Mouse (Mus musculus) urinary bladder, postnatal 4 days (tissue): Measurements from ENCODE around the gene Frzb.
A peak's percentile ranks its signal among the peaks of the same experiment; 100 is the strongest.
"Not testable (repeated sequence)": the region's sequence is repeated elsewhere in the genome, so short reads cannot be mapped to it uniquely, and the experiment has no call there.

Experiments
- DNase-seq, 2 experiments: peaks; one replicate each; pipeline ENCODE4 v3.0.0; 2021 to 2022; ENCODE audit warnings: low spot score in 2 of 2

The Frzb gene

DNA sequence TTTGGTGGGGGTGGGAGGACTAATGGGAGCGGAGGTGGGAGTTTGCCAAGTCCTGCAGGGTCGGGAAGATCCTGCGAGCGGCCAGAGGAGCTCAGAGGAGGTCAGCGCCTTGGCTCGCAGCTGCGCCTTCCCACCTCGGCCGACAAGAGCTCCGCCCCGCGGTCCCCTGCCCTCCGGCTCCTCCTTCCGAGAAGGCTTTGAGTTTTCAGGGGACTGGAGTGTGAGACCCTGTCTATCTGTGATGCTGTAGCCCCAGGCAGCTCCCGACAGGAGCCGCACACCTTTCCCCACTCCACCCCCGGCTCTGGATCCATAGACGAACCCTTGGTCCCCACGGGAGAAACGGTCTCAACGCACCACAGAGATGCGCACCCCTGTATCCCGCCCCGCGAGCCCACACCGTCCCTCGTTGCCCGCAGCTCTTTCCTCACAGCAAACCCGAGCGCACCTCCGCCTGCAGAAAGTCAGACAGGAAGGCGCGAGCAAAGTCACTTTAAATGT, at the start of gene Frzb:
TSS of gene Frzb (minus strand) at position 335 of the 501 bp plus-strand sequence.
- DNase-seq = peak; percentile 53 to 70

GRCm38 (mm10) chr2:80495304-80495703, 47.9 kb upstream of the Frzb start:
- DNase-seq = not testable (repeated sequence)

DNA sequence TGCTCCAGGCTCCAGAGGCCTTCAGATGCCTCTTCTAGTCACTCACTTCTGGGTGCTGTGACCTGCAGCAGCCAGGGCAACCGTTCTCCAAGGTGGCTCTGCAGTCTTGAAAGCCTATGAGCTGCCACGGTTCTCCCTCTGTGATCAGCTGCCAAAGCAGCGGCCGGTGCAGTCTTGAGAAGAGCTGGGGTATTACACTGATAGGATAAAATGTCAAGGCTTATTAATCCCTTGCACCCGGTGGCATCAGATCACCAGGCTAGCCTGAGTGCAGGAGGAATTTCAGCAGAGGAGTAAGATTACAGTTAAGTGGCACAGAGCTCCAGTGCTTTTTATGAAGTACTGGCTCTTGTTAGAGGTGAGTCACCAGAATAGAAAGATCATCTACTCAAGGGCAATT, 39.4 kb upstream of the Frzb start:
- DNase-seq = no peak

- DNase-seq = no peak
These were observed 37.5 kb upstream of the Frzb start for GRCm38 (mm10) chr2:80484951-80485350.

DNA sequence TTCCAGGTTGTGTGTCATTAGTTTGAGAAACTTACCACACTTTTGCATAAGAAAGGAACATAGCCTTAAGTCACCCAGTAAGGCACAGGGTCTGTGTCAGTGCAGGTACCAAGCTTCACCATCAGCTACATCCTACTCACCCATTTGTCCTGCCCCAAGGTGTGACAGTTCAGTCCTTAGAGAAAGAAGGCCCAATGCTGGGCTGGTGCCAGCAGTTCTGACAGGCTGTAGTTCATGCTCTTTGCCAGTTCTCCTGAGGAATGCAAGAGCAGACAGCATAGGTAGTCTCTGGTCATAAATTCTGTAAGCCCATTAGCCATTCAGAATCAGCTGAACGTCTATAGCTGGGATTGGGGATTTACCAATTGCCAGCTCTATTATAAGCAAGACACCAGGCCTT, 28.4 kb upstream of the Frzb start:
- no peak for DNase-seq

GRCm38 (mm10) chr2:80474247-80474796, 26.9 kb upstream of the Frzb start:
- DNase-seq = no peak

GRCm38 (mm10) chr2:80465991-80466821, 18.8 kb upstream of the Frzb start:
- DNase-seq = no peak

DNA sequence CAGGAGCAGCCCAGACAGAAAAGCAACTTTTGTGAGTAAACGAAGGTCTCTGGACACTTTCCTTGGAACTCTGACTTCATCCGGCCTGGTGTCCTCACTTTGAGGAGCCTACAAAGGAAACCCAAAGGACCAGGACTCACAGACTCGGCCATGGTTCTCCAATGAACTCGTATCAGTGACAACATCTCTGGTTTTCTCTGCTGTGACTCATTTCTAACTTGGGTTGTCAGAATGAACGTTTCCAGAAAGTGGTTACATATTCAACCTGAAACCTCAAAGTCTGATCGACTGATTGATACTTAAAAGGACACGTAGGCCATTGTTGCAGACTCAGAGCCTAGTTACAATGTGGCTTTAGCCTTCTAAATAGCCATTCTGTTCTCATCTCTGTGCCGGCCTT, 14.4 kb upstream of the Frzb start:
- no peak for DNase-seq

DNA sequence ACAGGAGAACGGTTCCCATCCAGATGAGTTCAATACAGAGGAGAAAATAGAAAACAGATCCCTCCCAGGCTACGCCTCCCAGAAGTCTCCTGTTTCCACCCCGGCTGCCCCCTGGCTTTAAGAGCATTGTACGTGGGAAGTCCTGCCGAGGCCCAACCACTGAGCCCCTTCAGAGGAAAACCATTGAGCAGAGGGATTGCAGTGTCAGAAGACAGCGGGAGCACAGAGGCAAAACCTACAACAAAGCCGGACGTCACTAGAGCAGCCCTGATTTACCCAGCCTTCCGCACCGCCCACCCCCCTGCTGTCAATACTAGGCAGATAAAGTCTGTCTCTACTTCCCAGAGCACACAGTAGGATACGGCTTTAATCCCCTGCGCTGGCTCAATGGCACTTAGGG, 806 bp upstream of the Frzb start:
- DNase-seq = peak in 1 of 2 experiments; percentile 18

- peak in 1 of 2 experiments; percentile 59 for DNase-seq
These were observed 895 bp downstream of the Frzb start for GRCm38 (mm10) chr2:80446308-80447151.

DNA sequence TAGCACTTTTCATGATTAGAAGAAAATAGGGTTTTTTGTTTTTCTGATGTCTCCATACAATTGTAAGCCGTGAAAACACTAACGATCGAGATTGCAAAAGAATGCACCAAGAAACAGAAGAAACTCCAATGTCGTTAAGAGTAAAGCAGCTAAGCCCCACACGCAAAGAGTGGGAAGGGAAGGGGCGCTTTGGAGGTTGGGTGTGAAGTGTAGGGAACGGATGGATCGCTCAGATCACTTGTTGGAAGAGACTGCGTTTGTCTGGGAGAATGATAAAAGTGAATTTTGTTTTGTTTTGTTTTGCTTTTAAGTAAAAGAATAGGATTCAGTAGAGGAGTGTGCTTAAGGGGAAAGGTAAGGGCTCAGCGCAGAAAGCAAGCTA, 1.5 kb downstream of the Frzb start:
- DNase-seq = no peak

- DNase-seq = no peak
These were observed 1.9 kb downstream of the Frzb start for GRCm38 (mm10) chr2:80445491-80445890.

DNA sequence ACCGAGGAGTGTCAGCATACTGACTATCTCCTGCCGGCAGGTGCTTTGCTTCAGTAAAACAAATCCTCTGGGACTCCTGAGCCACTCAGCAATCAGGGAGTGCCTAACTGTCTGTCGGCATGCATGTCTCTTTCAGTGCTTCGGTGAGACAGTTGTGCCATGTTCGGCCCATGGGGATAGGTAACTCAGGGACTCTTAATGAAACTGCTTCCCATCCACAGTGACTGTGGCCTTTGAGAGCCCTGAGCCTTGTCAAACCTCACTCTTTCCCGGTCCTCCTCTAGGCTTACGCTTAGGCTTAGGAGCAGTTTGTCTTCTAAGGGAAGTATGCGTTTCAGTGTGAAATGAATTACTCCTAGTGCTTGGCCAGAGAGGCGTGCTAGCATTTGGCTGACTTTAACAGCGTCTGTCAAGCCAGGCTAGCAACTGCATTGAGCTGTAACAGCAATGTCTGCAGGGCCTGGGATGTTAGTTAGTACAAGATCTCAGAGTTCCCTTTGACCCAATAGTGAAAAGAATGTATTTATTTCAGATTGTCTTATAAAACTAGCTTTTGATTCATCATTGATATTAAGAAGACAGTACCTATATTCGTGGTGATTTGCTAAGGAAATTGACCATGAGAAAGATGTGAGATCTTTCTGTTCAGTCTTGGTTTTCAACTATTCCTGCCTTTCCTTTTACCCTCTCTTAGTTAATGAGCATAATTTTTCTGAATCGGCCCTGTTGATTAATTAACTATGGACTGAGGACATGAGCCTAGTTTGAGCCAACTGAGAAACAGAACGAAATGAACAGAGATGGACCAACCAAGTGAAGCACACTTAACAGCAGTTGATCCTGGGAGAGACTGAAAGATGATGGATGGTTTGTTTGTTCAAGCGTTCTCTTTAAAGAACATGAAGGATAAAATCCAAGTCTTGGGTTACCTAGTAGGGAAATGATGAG, 2.7 kb downstream of the Frzb start:
- no peak for DNase-seq

- DNase-seq = no peak
These were observed 3.5 kb downstream of the Frzb start for GRCm38 (mm10) chr2:80443962-80444361.

GRCm38 (mm10) chr2:80441386-80441785, 6.0 kb downstream of the Frzb start:
- no peak for DNase-seq

DNA sequence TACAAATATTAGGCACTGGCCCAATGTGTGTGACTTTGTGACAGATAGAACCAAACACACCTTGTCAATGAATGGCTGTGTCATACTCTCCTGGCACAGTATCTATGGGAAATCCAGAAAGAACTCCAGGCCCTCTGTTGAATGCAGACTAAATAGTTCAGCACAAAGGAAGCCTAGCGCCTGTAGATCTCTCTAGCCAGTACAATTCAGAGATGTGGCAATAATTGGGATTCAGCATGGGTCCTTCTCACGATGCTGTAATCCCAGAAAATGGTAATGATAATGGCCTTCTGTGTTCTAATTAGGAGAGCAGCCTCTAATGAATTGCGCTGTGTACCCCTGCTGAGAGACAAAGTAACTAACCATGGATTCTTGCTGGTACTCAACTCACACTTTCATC, 8.6 kb downstream of the Frzb start:
- DNase-seq = no peak

DNA sequence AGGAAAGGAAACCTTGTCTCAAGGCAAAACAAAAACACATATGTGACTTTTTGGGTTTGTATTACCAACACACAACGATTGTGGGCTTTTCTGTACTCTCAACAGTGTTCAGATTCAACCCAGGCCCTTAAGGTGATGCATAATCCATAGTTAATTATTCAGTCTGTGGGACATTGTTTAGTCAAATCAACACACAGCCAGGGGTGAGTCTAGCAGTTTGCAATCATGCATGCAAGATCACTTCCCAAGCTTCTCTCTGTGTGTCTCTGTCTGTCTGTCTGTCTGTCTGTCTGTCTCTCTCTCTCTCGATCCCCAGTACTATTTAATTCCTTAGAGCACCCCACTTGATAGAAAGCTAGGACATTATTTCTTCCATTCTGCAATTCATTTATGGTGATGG, 10.0 kb downstream of the Frzb start:
- DNase-seq = no peak

- no peak for DNase-seq
These were observed 12.4 kb downstream of the Frzb start for GRCm38 (mm10) chr2:80434783-80435572.

- no peak for DNase-seq
These were observed 14.1 kb downstream of the Frzb start for GRCm38 (mm10) chr2:80433254-80433876.
